Mouse (Mus musculus) liver, adult (tissue): ENCODE results near the gene Trem3.

Source experiments
- GATA4 ChIP-seq: IDR thresholded peaks from 2 replicates; pipeline ENCODE4 v1.6.1; 2014; ENCODE audit warnings: mild to moderate bottlenecking, low read length; ENCODE audit not compliant: insufficient replicate concordance

The Trem3 gene

GRCm38 (mm10) chr17:48263741-48264362 is 16.3 kb downstream of the Trem3 start, which contains the start of gene Treml4:
Gene Treml4, plus strand, starts transcription at chr17:48264295.
- no peak for TF ChIP-seq GATA4

DNA sequence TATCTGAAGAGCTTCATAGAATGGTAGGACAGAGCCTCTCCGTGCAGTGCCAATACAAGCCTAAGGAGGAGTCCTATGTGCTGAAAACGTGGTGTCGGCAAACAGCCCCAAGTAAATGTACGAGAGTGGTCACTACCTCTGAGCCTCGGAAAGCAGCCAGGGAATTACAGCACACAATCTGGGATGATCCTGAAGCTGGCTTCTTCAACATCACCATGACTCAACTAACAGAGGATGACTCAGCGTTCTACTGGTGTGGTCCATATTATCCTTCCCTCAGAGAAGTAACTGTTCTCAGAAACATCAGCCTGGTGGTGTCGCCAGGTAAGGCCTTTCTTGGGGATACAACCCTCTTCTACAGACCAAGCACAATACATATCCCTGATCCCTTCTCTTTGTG is 17.1 kb downstream of the Trem3 start:
- TF ChIP-seq GATA4: no peak

DNA sequence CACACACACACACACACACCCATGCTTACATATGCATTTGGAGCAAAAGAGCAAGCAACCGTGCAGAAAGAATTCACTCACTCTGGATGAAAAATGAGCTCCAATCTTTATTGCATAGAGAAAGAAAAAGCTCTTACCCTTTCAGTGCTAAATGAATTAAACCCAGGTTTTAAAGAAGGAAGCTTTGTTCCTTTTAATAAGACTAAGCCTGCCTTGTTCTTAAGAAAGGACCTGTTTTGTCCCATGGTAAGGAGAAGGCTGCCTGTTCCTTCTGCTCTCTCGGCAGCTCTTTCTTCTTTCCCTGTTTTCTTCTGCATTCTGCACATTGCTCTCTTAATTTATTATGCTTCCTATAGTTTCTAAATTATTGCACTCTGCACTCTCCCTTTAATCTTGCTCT is 18.6 kb downstream of the Trem3 start:
- no peak for TF ChIP-seq GATA4

DNA sequence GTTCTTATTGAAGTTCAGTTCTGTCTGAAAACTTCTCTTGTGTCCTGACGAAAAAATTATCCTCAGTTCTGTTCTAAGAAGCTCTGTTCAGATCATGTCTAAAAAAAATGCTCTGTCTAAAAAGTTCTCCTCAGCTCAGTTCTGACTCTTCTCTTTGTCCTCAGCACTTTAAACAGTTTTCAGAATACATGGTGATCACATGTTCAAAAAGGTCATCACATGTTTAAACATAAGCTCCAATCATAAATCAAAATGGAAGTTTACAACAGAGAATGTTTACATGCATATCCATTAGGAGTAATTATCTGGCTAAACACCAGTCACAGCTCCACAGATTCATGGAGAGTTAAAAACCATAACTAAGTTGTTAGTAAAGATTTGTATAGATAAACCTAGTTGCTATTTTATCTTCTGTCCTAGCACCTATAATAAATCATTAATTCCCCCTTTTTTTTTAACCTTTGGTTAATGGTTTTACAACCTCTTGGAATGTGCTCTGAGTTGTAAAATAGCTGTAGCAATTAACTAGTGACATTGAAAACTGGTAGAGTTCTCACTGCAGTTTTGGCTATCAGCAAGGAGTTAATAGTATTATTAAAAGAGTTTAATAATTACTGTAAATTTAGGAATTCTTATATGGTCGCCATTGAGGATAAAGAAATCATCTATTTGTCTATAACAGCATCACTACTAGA is 19.2 kb downstream of the Trem3 start:
- no peak for TF ChIP-seq GATA4

DNA sequence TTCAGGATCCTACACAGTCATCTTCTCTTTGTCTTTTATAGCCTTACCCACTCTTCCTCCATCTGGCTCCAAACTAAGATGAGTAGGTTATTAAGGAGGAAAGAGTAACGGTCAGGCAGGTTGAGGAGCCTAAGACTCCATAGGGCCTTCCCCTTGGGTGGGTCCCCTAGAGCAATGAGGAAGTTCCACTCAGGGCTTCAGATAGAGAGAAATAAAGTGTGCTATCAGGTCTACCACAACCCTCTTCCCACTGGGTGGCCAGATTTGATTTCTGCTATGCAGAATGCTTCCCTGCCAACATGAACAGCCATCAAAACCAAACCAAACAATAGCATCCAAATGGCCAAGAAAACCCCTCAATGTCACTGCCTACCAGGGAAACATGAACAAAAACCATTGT is 20.0 kb downstream of the Trem3 start:
- no peak for TF ChIP-seq GATA4

- TF ChIP-seq GATA4: no peak
Observed at GRCm38 (mm10) chr17:48268276-48268675, 20.7 kb downstream of the Trem3 start.

DNA sequence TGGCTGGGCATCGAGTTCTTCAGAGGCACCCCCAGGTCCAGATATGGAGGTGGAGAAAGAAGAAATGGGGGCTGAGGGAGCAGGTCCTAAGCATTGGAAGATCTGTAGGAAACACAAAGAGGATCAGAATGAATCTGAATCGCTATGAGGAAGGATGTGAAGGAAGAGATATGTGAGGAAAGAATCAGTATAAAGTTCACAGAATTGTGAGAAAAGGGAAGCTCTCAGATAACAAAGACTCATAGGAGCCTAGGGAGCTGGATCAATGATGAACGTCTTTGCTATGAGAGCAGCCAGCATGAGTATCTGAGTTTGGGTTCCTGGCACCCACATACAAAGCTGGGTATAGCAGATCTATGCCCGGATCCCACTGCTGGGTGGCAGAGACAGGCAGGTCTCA is 22.3 kb downstream of the Trem3 start:
- TF ChIP-seq GATA4: no peak

GRCm38 (mm10) chr17:48272158-48272557 is 24.6 kb downstream of the Trem3 start:
- no peak for TF ChIP-seq GATA4

GRCm38 (mm10) chr17:48272598-48272997 is 25.0 kb downstream of the Trem3 start:
- TF ChIP-seq GATA4: no peak

DNA sequence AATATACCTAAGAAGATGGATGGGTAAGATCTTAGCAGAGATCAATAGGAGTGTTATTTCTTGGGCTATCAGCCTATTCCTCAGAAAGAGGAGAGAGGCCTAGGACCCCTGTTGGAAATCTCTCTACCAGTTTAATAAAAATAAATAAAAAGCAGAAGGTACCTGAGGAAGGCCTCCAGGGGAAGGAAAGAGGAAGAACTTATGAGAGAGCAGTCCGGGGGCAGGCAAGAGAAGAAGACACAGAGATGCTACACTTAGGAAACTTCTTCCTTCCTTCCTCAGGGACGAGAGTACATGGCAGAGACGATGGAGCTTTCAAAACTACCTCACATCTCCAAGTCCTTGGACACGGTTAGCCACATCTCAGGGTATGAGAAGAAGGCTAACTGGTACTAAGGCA is 26.5 kb downstream of the Trem3 start:
- no peak for TF ChIP-seq GATA4

DNA sequence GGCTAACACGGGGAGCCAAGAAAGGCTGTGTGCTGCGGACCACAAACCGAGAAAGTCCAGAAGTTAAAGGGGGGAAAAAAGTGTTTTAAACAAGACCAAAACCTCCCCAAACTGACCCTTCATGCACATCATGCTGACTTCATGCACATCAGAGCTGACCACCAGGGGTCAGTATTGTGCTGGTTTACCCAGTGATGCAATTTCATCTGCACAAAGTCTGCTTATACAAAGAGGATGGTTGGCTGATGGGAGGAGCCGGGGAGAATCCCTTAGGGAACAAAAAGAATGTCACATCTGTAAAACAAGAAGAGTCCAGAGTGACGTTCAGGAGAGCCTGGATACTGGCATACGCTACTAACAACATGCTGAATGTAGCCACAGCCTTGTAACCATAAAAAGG is 27.3 kb downstream of the Trem3 start:
- no peak for TF ChIP-seq GATA4

DNA sequence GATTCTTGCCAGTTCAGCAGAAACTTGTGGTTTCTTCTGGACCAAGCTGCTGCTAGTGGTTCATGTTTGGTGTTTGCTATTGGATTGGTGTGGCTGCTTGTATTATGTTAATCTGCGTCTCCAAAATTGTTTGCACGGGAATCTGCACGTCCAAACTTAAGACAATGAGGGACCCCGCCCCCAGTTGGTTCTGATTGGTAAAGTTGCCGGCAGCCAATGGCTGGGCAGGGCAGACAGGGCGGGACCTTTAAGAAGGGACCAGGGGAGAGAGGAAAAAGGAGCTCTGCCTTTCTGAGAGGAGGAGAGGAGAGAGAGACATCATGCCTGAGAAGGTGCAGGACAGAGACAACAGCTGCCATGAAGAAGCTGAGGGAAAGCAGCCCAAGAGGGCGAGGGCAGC is 28.2 kb downstream of the Trem3 start:
- no peak for TF ChIP-seq GATA4

- TF ChIP-seq GATA4: no peak
Observed at GRCm38 (mm10) chr17:48278381-48278780, 30.8 kb downstream of the Trem3 start.

DNA sequence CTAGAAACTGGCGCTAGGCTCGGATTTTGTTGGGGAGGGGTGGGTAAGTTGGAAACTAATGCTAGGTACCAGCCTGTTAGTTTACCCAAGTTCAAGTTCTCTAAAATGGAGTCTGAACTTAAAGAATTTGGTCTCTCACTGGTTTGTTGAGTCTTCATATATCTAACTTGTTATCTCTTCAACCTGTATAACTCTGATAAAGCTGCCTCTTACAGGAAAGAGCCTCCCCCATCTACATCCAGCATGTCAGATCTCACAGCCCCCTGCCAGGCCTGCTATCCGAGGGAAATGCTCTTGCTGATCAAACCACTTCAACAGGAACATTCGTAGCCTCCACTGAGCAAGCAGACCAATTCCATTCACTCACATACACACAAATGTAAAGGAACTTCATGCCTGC is 31.4 kb downstream of the Trem3 start:
- no peak for TF ChIP-seq GATA4

DNA sequence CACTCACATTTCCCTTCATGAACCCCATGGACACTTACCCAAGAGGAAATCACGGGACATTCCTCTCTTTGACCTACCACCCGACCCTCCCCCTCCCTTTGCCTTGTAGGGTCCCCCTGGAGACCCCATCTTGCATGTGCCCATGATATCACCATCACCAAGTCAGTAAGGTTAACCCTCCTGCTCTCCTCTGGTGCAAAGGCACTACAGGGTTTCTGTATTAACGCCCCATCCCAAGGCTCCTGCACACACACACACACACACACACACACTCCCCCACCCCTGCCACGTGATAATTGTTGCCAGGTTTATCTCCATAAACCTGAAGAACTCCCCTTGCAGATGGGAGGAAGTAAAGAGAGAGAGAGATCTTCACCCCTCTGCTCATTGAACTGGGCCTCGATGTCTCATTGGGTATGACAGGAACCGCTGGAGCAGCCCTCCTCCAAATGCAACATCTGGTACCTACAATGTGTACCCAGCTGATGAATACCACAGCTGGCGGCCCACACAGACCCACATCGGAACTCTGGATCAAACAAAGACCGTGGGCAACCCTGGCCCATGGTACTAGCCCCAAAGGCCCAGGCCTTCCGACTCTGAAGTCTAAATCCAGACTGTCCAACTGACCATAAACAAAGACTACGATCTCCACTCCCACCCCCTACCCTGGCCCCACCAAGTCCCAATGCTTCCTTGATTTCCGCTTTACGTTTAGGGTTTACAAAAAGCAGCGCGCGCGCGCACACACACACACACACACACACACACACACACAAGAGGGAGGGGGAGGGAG is 33.6 kb downstream of the Trem3 start:
- no peak for TF ChIP-seq GATA4

- TF ChIP-seq GATA4: no peak
Observed at GRCm38 (mm10) chr17:48281739-48282085, 34.1 kb downstream of the Trem3 start.
